Mouse (Mus musculus) stomach, embryonic 14.5 days (tissue): ENCODE measurements around the gene Nanog. TPM values are rescaled to one million over a fixed set of nuclear protein-coding genes. Genes with fewer than 3 reads are reported as not detected.

Source experiments
- ATAC-seq: fragments of 200-750 bp; cut with Nextera tagmentation; 2 replicates; pipeline ENCODE4 v1.8.0; 2017; ENCODE audit warnings: low read depth, moderate TSS enrichment; ENCODE audit not compliant: insufficient number of reproducible peaks, insufficient read depth, low FRiP score
- H3K27ac ChIP-seq: fragments of 300-500 bp; sonication (generic); 2 replicates; pipeline ENCODE4 v1.5.1; 2014; ENCODE audit warnings: mild to moderate bottlenecking, low read length, moderate library complexity, mixed read lengths
- H3K27me3 ChIP-seq: fragments of 300-500 bp; sonication (generic); 2 replicates; pipeline ENCODE4 v1.6.1; 2014; ENCODE audit warnings: low read length, control low read depth, mixed read lengths; ENCODE audit not compliant: control insufficient read depth, insufficient read depth
- H3K36me3 ChIP-seq: fragments of 300-500 bp; sonication (generic); 2 replicates; pipeline ENCODE4 v1.6.1; 2014; ENCODE audit warnings: mild to moderate bottlenecking, control low read depth, low read length, moderate library complexity, mixed read lengths; ENCODE audit not compliant: control insufficient read depth, insufficient read depth
- H3K4me1 ChIP-seq: fragments of 300-500 bp; sonication (generic); 2 replicates; pipeline ENCODE4 v1.6.1; 2014; ENCODE audit warnings: low read length, control low read depth, mixed read lengths; ENCODE audit not compliant: control insufficient read depth, insufficient read depth
- H3K4me2 ChIP-seq: fragments of 300-500 bp; sonication (generic); replicated peaks from 2 replicates; pipeline ENCODE4 v1.6.1; 2014; ENCODE audit warnings: low read depth, low read length, control low read depth
- H3K4me3 ChIP-seq: fragments of 300-500 bp; sonication (generic); 2 replicates; pipeline ENCODE4 v1.5.1; 2014; ENCODE audit warnings: low read depth, low read length, control low read depth
- H3K9ac ChIP-seq: fragments of 300-500 bp; sonication (generic); replicated peaks from 2 replicates; pipeline ENCODE4 v1.6.1; 2014; ENCODE audit warnings: low read depth, mild to moderate bottlenecking, control low read depth, low read length, moderate library complexity, mixed read lengths
- H3K9me3 ChIP-seq: fragments of 300-500 bp; sonication (generic); 2 replicates; pipeline ENCODE4 v1.6.1; 2016; ENCODE audit warnings: low read depth, low read length, control low read depth; ENCODE audit not compliant: control insufficient read depth
- WGBS: fragments of 180-500 bp; shearing (Covaris S2); extraction: QIAGEN DNeasy Blood & Tissue Kit; methylation state at CpG from one replicate; pipeline ENCODE4 v1.1.7; 2014; 5-methylcytosine and 5-hydroxymethylcytosine counted together
- polyA plus RNA-seq: library from polyadenylated mRNA; unstranded; fragments of >200 nt; fragmentation: Nextera tagmentation; extraction: Ambion mirVana; gene quantifications from 2 replicates; pipeline ENCODE4 v1.2.1, GENCODE M21; 2014

Nanog gene
- polyA plus RNA-seq, 1 experiment from 2014 or later = 0.32 TPM

DNA sequence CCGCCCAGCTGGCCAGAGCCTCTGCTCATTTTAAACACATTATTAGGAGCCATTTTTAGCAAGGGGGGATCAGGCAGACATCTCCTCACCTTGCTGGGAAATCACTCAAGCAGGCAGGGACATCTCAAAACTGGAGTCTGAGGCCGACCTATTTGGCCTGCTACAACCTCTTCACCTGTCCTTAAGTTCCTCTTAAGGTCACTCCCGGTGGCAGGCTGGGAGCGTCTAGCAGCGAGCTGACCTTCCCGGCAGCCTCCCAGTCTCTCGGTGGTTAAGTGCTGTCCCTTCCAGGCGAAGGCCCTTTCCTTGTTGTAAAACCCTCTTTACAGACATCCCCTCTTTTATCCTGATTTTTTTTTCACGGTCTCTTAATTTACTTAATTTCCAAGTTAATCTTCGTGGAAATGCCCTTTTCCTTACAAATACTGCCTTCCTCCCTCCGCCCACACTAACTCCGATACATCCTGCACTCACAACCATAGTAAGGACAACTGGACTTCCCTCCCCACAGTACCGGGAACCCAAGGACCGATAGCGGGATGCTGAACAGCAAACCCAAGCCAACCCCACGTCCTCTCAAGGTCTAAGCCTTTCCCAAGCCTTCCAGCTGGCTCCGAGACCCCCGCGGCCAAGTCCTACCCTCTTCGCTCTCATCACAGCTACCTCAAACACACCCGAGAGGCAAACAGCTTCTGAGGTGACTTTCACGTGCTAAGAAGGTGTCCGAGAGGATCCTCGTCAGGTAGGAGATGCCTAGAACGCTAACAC lies 34.4 kb downstream of the Nanog start:
- 6% methylated on average over 25 of the region's 25 CpGs for WGBS

GRCm38 (mm10) chr6:122742228-122742899 lies 35.1 kb downstream of the Nanog start:
- Histone ChIP-seq H3K4me3 (peak overlapping the region; percentile 44), H3K27me3 (peaks cover 5% of the 10 kb centered on the region; the same call in 1 of the 2 replicates), H3K4me1 (peaks cover 8% of the 10 kb centered on the region; the same call in 1 of the 2 replicates), H3K9ac (peak overlapping the region; percentile 21), H3K36me3 (no peaks in the 10 kb centered on the region), H3K27ac (no peak overlapping the region), H3K9me3 (no peaks in the 10 kb centered on the region), H3K4me2 (peak overlapping the region; percentile 70)
- ATAC-seq = no peak
- under 1% methylated on average over 23 of the region's 23 CpGs for WGBS

More for the DNA sequence above, 34.4 kb downstream of the Nanog start:
- Histone ChIP-seq H3K27me3 (peaks cover 5% of the 10 kb centered on the region; the same call in 1 of the 2 replicates), H3K4me2 (peak overlapping the region; percentile 70), H3K36me3 (no peaks in the 10 kb centered on the region), H3K27ac (no peak overlapping the region), H3K4me1 (peaks cover 8% of the 10 kb centered on the region; the same call in 1 of the 2 replicates), H3K9ac (no peak overlapping the region; the same call in 1 of the 2 replicates), H3K4me3 (peak overlapping the region; percentile 44), H3K9me3 (no peaks in the 10 kb centered on the region)
- no peak for ATAC-seq

DNA sequence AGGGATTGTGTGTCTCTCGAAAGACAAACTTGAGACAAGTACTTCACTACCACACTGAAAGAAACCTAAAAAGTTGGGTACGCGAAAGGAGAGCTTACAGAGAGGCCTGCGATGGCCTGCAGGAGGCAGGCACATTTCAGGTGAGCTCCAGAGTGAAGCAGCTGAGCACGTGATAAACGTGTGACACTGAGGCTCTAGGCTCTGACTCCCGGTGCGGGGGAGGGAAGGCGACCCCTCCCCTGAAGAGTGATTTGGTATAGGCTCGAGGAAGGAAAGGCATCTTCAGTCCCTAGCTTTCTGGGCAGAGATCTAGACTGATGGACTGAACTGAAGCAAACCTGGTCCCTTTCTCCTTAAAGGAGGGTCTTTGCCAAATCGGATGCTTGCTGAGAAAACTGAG lies 36.1 kb downstream of the Nanog start:
- no peaks in the 10 kb centered on the region for H3K9me3 ChIP-seq
- peaks cover 8% of the 10 kb centered on the region; the same call in 1 of the 2 replicates for H3K4me1 ChIP-seq
- no peak overlapping the region for H3K4me2 ChIP-seq
- no peak overlapping the region for H3K9ac ChIP-seq
- H3K27me3 ChIP-seq = peaks cover 5% of the 10 kb centered on the region; the same call in 1 of the 2 replicates
- 22% methylated on average over 11 of the region's 11 CpGs for WGBS
- H3K36me3 ChIP-seq = no peaks in the 10 kb centered on the region
- ATAC-seq = no peak
- no peak overlapping the region for H3K27ac ChIP-seq
- H3K4me3 ChIP-seq = no peak overlapping the region

DNA sequence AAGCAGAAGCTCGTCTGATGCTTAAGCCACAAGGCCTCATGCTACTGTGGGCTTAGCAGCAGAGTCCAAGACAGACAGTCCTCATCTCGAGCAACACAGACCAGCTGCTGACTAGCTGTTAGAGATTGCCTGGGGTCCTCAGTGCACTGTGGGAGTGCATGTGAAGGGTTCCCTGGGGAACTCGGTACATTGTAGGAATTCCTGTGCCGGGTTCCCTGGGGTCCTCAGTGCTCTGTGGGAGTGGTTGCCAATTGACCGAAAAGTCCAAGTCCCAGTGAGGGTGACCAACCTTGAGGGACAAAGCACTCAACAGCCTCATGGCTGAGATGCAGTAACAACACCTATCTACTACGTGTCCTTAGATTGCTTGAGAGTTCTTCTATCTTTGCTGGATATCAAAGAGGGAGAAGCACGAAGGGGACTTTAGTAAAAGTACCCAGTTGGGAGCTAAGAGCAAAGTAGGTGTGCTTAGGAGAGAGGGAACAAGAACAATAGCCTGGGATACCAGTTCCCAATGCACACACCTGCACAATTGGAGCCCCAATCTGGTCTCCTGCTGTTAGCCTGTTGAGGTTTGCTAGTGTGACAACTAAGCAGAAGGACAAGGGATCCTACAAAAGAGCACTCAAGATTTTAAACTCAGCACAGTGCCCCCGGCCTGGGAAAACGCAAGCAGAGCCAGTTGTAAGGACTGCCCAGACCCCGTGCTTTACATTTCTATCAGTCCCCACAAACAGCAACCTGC lies 37.4 kb downstream of the Nanog start:
- Histone ChIP-seq H3K36me3 (no peaks in the 10 kb centered on the region), H3K9me3 (no peaks in the 10 kb centered on the region), H3K27me3 (peaks cover 5% of the 10 kb centered on the region; the same call in 1 of the 2 replicates), H3K27ac (no peak overlapping the region), H3K4me2 (no peak overlapping the region), H3K4me3 (no peak overlapping the region), H3K4me1 (peaks cover 8% of the 10 kb centered on the region; the same call in 1 of the 2 replicates), H3K9ac (no peak overlapping the region)
- ATAC-seq = no peak
- 41% methylated on average over 10 of the region's 10 CpGs for WGBS

- 84% methylated on average over 6 of the region's 6 CpGs for WGBS
- Histone ChIP-seq H3K9ac (no peak overlapping the region), H3K4me1 (no peaks in the 10 kb centered on the region), H3K27me3 (no peaks in the 10 kb centered on the region), H3K9me3 (no peaks in the 10 kb centered on the region), H3K4me3 (no peak overlapping the region), H3K4me2 (no peak overlapping the region), H3K36me3 (no peaks in the 10 kb centered on the region), H3K27ac (no peak overlapping the region)
- ATAC-seq = no peak
Measured at GRCm38 (mm10) chr6:122750579-122750978, 43.3 kb downstream of the Nanog start.

- Histone ChIP-seq H3K27ac (no peak overlapping the region), H3K4me3 (no peak overlapping the region), H3K9me3 (no peaks in the 10 kb centered on the region), H3K4me2 (no peak overlapping the region), H3K9ac (no peak overlapping the region), H3K36me3 (no peaks in the 10 kb centered on the region), H3K4me1 (no peaks in the 10 kb centered on the region), H3K27me3 (no peaks in the 10 kb centered on the region)
- WGBS = 59% methylated on average over 2 of the region's 2 CpGs
- no peak for ATAC-seq
Measured at GRCm38 (mm10) chr6:122755913-122756312, 48.6 kb downstream of the Nanog start.

- H3K9me3 ChIP-seq = no peaks in the 10 kb centered on the region
- no peak overlapping the region for H3K4me2 ChIP-seq
- no peaks in the 10 kb centered on the region for H3K36me3 ChIP-seq
- no peaks in the 10 kb centered on the region for H3K4me1 ChIP-seq
- no peak for ATAC-seq
- H3K4me3 ChIP-seq = no peak overlapping the region
- 75% methylated on average over 5 of the region's 5 CpGs for WGBS
- H3K27ac ChIP-seq = no peak overlapping the region
- no peaks in the 10 kb centered on the region for H3K27me3 ChIP-seq
- no peak overlapping the region for H3K9ac ChIP-seq
Measured at GRCm38 (mm10) chr6:122758732-122759131, 51.4 kb downstream of the Nanog start.

GRCm38 (mm10) chr6:122761011-122761599 lies 53.8 kb downstream of the Nanog start:
- peak overlapping the region; percentile 39 for H3K4me2 ChIP-seq
- no peaks in the 10 kb centered on the region for H3K27me3 ChIP-seq
- ATAC-seq = 0 out of 2 replicates have a peak, but pooled peaks have one; percentile 29
- peak overlapping the region; percentile 27 for H3K4me3 ChIP-seq
- no peaks in the 10 kb centered on the region for H3K36me3 ChIP-seq
- H3K9me3 ChIP-seq = no peaks in the 10 kb centered on the region
- no peak overlapping the region for H3K27ac ChIP-seq
- no peak overlapping the region for H3K9ac ChIP-seq
- 1% methylated on average over 11 of the region's 11 CpGs for WGBS
- H3K4me1 ChIP-seq = peaks cover 11% of the 10 kb centered on the region; the same call in 1 of the 2 replicates
